Mouse (Mus musculus) retina, adult 2 months (tissue): ENCODE results near the gene Eci3.

Experiments
- DNase-seq: peaks from one replicate; pipeline ENCODE4 v3.0.0-alpha.2; 2012; ENCODE audit warnings: low read depth, low spot score

Gene Eci3

DNA sequence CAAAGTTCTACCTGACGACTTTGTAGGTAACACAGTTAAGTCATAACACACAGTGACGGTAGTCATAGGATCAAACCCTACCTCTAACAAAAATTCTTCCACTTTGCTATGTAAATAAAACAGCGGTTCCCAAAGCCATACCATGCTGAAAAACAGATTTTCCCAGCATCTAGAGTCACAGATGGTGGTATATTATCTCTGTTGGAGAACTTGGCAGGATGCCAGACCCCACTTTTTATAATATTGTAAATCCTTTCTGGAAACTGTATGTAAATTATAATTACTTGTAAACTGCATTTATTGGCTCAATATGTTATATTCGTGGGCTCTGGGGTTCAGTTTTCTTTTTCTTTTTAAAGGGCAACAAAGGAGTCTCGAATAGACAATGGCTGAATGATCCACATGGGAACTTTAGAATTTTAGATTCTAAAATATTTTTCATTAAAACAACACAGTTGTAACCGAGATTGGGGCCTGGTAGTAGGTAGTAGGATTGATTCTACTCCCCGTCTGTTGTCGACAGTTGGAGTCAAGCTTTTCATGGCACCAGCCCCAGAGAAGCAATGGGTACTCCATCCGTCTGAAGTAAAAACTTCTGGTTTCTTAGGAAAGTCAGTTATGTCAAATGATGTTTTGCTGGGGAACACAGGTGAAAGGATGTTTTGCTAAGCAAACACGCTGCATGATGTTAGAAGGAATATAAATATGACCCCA is 28.5 kb downstream of the Eci3 start:
- no peak for DNase-seq

GRCm38 (mm10) chr13:34924210-34924609 is 39.4 kb downstream of the Eci3 start, which contains the start of the genes Fam217a and 4933417A18Rik:
Gene Fam217a (minus strand): TSS chr13:34924310.
Gene 4933417A18Rik (plus strand): TSS chr13:34924409.
- DNase-seq = no peak

DNA sequence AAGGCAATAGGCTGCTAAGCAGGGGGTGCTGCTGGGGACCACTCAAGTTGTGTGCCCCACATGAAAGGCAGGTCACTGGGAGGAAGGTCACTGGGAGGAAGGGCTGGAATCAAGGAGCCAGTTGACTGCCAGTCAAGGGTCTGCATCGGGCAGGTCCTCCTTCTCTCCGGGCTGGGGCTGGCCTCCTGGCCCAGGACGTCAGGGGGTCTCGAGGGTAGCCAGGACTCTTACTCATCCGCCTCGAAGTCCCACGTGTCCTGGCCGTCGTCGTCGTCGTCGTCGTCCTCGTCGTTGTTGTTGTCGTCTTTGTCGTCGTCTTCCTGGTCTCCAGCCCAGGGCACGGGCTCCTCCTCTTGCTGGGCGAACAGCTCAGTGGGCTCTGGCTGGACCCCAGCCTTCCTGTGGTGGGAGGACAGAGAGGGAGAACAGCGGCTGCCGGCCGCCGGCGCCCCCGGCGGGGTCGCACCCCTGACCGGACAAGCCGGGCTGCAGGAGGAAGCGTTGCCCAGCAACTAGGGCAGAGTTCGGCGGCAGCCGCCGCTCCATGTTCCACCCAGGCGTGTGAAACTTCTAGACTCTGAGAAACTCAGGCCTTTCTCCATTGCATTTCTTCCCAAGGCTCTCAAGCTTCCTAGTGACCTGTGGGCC is 47.0 kb downstream of the Eci3 start:
- no peak for DNase-seq

GRCm38 (mm10) chr13:34914614-34915013 is 49.0 kb downstream of the Eci3 start:
- DNase-seq = no peak
